Mouse (Mus musculus) limb, embryonic 10.5 days (tissue): ENCODE results near the gene Lyz1. TPM values are rescaled to one million over a fixed set of nuclear protein-coding genes. Genes with fewer than 3 reads are reported as not detected.
"Not testable (repeated sequence)": the region's sequence is repeated elsewhere in the genome, so short reads cannot be mapped to it uniquely, and the experiment has no call there.

ENCODE experiments used
- DNase-seq: peaks from one replicate; pipeline ENCODE4 v3.0.0-alpha.2; 2017; ENCODE audit warnings: low spot score
- H3K27ac ChIP-seq: fragments of 300-500 bp; sonication (generic); 2 replicates; pipeline ENCODE4 v1.5.1; 2016; ENCODE audit warnings: mild to moderate bottlenecking
- H3K27me3 ChIP-seq: fragments of 300-500 bp; sonication (generic); 2 replicates; pipeline ENCODE4 v1.6.1; 2016; ENCODE audit warnings: low read depth, mild to moderate bottlenecking; ENCODE audit not compliant: poor library complexity, severe bottlenecking
- H3K36me3 ChIP-seq: fragments of 300-500 bp; sonication (generic); 2 replicates; pipeline ENCODE4 v1.6.1; 2016; ENCODE audit warnings: mild to moderate bottlenecking, moderate library complexity
- H3K4me1 ChIP-seq: fragments of 300-500 bp; sonication (generic); 2 replicates; pipeline ENCODE4 v1.6.1; 2016
- H3K4me3 ChIP-seq: fragments of 300-500 bp; sonication (generic); 2 replicates; pipeline ENCODE4 v1.5.1; 2016; ENCODE audit warnings: mild to moderate bottlenecking, moderate library complexity
- H3K9me3 ChIP-seq: fragments of 300-500 bp; sonication (generic); replicated peaks from 2 replicates; pipeline ENCODE4 v1.6.1; 2016; ENCODE audit warnings: mild to moderate bottlenecking
- WGBS: fragments of 180-500 bp; shearing (Covaris S2); methylation state at CpG from one replicate; pipeline ENCODE4 v1.1.7; 2016; 5-methylcytosine and 5-hydroxymethylcytosine counted together
- polyA plus RNA-seq: library from polyadenylated mRNA; unstranded; fragments of >200 nt; fragmentation: Nextera tagmentation; extraction: Ambion mirVana; gene quantifications from 2 replicates; pipeline ENCODE4 v1.2.1, GENCODE M21; 2016

The Lyz1 gene
- polyA plus RNA-seq, 1 experiment from 2014 or later: not detected

GRCm38 (mm10) chr10:117284578-117285520 is 7.8 kb downstream of the Lyz1 start:
- H3K4me3 ChIP-seq: no peak overlapping the region
- H3K9me3 ChIP-seq: no peaks in the 10 kb centered on the region
- WGBS: 90% methylated on average over 10 of the region's 10 CpGs
- no peaks in the 10 kb centered on the region for H3K27me3 ChIP-seq
- no peaks in the 10 kb centered on the region for H3K36me3 ChIP-seq
- DNase-seq: no peak
- H3K4me1 ChIP-seq: no peaks in the 10 kb centered on the region
- no peak overlapping the region for H3K27ac ChIP-seq

DNA sequence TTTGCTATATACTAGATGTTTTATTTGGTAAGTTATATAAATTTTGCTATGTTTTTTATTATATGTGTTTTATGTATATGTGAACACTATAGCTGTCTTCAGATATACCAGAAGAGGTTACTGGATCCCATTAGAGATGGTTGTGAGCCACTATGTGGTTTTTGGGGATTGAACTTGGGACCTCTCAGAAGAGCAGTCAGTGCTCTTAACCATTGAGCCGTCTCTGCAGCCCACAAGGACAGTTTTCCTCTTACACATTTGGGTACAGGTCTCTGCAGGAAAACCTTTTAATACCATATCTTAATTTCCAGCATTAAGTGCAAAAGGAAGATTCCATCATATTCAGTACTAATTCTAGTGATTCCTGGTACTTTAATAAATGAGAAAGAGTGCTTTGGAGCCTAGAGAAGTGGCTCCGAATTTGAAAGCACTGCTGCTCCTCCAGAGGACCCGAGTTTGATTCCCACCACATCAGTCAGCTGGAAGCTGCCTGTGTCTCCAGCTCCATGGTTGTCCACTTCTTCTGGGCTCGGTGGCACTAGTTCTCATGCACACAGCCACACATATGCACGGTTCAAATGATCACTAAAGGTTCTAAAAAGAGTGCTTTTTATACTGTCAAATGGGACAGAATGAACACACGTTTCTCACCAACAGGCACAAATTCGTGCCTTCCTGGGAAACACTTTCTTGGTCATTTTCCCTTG is 8.6 kb downstream of the Lyz1 start:
- 85% methylated on average over 7 of the region's 7 CpGs for WGBS

GRCm38 (mm10) chr10:117283196-117283595 is 9.5 kb downstream of the Lyz1 start:
- peak; percentile 14 for DNase-seq
- H3K27ac ChIP-seq, H3K9me3 ChIP-seq, H3K27me3 ChIP-seq, H3K36me3 ChIP-seq, H3K4me1 ChIP-seq, H3K4me3 ChIP-seq: not testable (repeated sequence)
- WGBS: 86% methylated on average over 4 of the region's 4 CpGs

More for the DNA sequence above, 8.6 kb downstream of the Lyz1 start:
- Histone ChIP-seq H3K27ac (no peak overlapping the region), H3K9me3 (no peaks in the 10 kb centered on the region), H3K27me3 (no peaks in the 10 kb centered on the region), H3K4me3 (no peak overlapping the region), H3K36me3 (no peaks in the 10 kb centered on the region), H3K4me1 (no peaks in the 10 kb centered on the region)
- no peak for DNase-seq

DNA sequence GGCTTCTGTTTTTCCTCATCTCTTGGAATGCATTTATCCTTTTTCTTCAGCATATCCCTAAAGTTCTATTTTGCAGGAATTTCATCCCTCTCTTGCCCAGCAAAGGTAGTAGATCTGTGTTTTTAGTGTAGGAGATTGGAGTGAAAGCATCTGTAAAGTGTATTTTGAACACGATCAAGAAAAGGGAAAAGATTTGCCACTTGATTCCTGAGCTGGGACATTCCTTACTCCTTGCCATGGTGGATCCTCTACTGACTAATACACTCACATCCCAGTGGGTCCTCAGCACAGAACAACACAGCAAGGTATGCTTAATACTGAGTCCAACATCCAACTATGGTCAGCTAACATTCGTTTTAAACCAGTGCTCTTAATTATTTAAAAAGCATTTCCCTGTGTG is 10.1 kb downstream of the Lyz1 start:
- Histone ChIP-seq H3K36me3 (no peaks in the 10 kb centered on the region), H3K4me3 (no peak overlapping the region), H3K27me3 (no peaks in the 10 kb centered on the region), H3K9me3 (no peaks in the 10 kb centered on the region), H3K4me1 (no peaks in the 10 kb centered on the region), H3K27ac (no peak overlapping the region)
- DNase-seq: peak; percentile 15
- WGBS: 83% methylated on average over 2 of the region's 2 CpGs

GRCm38 (mm10) chr10:117282049-117282448 is 10.6 kb downstream of the Lyz1 start, which contains the start of gene Lyz2:
Gene Lyz2 (minus strand): TSS chr10:117282321.
- Histone ChIP-seq H3K9me3 (no peaks in the 10 kb centered on the region), H3K36me3 (no peaks in the 10 kb centered on the region), H3K27me3 (no peaks in the 10 kb centered on the region), H3K4me1 (no peaks in the 10 kb centered on the region), H3K4me3 (no peak within 1 kb of the TSS), H3K27ac (no peak within 1 kb of the TSS)
- no peak for DNase-seq
- 67% methylated on average over 4 of the region's 4 CpGs for WGBS

DNA sequence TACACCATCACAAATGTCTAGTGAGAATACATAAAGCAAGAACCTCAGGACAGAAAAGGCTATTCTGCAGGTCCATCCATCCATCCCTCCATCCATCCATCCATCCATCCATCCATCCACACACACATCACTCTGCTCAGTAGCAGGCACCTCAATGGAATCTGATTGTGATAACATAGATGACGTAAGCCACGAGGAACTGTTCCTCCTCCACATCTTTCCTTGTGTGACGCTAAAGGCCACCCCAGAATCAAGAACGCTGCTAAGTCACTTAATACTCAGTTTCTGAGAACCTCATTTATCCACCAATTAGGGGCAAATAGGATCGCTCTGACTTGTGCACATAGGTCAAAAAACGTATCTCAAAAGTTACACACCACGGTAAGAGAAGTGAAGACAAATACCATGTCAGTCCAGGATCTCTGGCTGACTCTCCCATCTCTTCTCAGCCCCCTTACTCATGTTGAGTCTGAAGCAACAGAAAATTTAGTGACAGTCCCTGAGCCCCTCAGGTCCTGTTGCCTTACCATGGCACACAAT is 11.2 kb downstream of the Lyz1 start:
- no peaks in the 10 kb centered on the region for H3K9me3 ChIP-seq
- H3K4me3 ChIP-seq: no peak overlapping the region
- no peaks in the 10 kb centered on the region for H3K4me1 ChIP-seq
- H3K36me3 ChIP-seq: no peaks in the 10 kb centered on the region
- DNase-seq: no peak
- no peaks in the 10 kb centered on the region for H3K27me3 ChIP-seq
- no peak overlapping the region for H3K27ac ChIP-seq
- WGBS: 88% methylated on average over 7 of the region's 7 CpGs

DNA sequence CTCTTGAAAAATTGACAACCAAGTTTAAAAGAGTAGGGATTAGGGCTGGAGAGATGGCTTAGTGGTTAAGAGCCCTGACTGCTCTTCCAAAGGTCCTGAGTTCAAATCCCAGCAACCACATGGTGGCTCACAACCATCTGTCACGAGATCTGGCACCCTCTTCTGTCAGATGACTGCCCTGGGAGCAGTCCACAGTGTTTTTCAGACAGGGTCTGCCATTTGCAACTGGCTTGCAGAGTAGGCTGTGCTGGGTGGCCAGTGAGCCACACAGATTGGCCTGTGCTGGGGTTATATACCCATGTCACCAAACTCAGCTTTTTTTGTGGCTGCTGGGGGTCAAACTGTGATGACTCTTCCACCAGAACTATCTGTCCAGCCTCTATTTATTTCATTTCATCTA is 12.7 kb downstream of the Lyz1 start:
- WGBS: 33% methylated on average over 1 of the region's 1 CpGs

GRCm38 (mm10) chr10:117278510-117278909 is 14.2 kb downstream of the Lyz1 start:
- peak; percentile 9 for DNase-seq
- not testable (repeated sequence) for H3K27me3 ChIP-seq, H3K4me1 ChIP-seq, H3K4me3 ChIP-seq, H3K27ac ChIP-seq, H3K9me3 ChIP-seq, H3K36me3 ChIP-seq
- 70% methylated on average over 2 of the region's 2 CpGs for WGBS

More for the DNA sequence above, 12.7 kb downstream of the Lyz1 start:
- DNase-seq: no peak
- Histone ChIP-seq H3K27me3 (no peaks in the 10 kb centered on the region), H3K36me3 (no peaks in the 10 kb centered on the region), H3K9me3 (no peaks in the 10 kb centered on the region), H3K4me1 (no peaks in the 10 kb centered on the region), H3K27ac (no peak overlapping the region), H3K4me3 (no peak overlapping the region)

DNA sequence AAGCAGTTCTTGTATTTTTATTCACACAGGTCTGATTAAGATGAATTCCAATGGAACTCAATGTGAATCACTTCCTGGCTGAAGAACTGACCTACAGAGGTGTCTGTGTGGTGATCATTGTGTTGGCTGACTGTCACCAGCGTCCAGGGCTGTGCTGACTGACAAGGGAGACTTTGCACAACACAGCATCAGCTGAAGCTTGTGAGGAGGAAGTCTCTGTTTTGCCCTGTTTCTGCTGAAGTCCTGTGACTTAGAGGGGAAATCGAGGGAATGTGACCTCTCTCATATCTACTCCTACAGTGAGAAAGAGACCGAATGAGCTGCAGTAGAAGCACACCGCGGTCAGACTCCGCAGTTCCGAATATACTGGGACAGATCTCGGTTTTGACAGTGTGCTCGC is 14.9 kb downstream of the Lyz1 start:
- not testable (repeated sequence) for H3K4me1 ChIP-seq, H3K27ac ChIP-seq, H3K9me3 ChIP-seq, H3K4me3 ChIP-seq, H3K27me3 ChIP-seq, H3K36me3 ChIP-seq
- WGBS: 86% methylated on average over 9 of the region's 9 CpGs
- DNase-seq: peak; percentile 16

- peak; percentile 3 for DNase-seq
- H3K27ac ChIP-seq: no peak overlapping the region
- WGBS: 85% methylated on average over 10 of the region's 10 CpGs
- H3K36me3 ChIP-seq: no peaks in the 10 kb centered on the region
- no peak overlapping the region for H3K4me3 ChIP-seq
- H3K27me3 ChIP-seq: no peaks in the 10 kb centered on the region
- no peaks in the 10 kb centered on the region for H3K9me3 ChIP-seq
- no peaks in the 10 kb centered on the region for H3K4me1 ChIP-seq
Observed at GRCm38 (mm10) chr10:117275681-117276369, 16.8 kb downstream of the Lyz1 start.

GRCm38 (mm10) chr10:117274645-117275044 is 18.0 kb downstream of the Lyz1 start:
- not testable (repeated sequence) for H3K9me3 ChIP-seq, H3K27ac ChIP-seq, H3K4me3 ChIP-seq, H3K4me1 ChIP-seq, DNase-seq, H3K27me3 ChIP-seq, H3K36me3 ChIP-seq
- 82% methylated on average over 3 of the region's 7 CpGs for WGBS

DNA sequence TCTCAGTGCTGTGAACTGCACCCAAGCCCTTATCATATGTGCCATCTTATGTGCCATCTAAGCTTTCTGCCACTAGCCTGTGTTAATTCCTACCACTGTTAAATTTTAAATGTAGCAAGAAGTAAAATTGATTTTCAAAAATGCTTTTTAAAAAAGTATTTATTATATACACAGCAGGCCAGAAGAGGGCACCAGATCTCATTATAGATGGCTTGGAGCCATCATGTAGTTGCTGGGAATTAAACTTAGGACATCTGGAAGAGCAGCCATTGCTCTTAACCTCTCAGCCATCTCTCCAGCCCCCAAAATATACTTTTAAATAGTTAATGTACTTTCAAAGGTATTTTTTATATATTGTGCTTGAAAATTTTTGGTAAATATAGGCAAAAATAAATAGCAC is 20.6 kb downstream of the Lyz1 start:
- Histone ChIP-seq H3K9me3 (no peaks in the 10 kb centered on the region), H3K27me3 (no peaks in the 10 kb centered on the region), H3K27ac (no peak overlapping the region), H3K4me3 (no peak overlapping the region), H3K4me1 (no peaks in the 10 kb centered on the region), H3K36me3 (no peaks in the 10 kb centered on the region)
- DNase-seq: peak; percentile 7

DNA sequence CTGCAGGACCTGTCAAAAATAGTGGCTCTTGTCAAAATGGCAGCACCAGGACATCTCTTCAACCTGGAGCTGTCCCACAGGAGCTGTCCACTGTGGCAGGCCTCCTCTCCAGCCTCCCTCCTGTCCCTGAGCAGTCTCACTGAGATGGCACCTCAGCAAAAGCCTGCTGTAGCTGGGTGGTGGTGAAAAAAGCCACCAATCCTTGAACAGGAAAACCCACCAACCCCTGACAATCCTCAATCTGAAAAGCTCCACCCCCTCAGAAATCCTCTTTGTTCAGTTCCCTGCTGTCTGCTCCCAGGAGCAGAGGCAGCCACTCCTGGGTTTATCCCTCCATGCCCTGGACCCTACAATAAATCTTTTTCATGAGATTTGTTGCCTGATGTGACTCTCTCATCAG is 32.8 kb downstream of the Lyz1 start:
- no peak for DNase-seq
- Histone ChIP-seq H3K36me3 (no peaks in the 10 kb centered on the region), H3K4me3 (no peak overlapping the region), H3K27me3 (no peaks in the 10 kb centered on the region), H3K27ac (no peak overlapping the region), H3K4me1 (no peaks in the 10 kb centered on the region), H3K9me3 (no peaks in the 10 kb centered on the region)
